Mouse (Mus musculus) T-helper 2 cell (primary cell): ENCODE measurements around the gene Mapk6.

Experiments
- in situ Hi-C: fragments of 300-600 bp; cut with MboI, MseI; formaldehyde crosslinking; loops from one replicate; pipeline ENCODE4 v1.15.1; 2025; ENCODE audit warnings: high pct_unique_total_duplicates

Mapk6 gene

GRCm38 (mm10) chr9:75409852-75410378, at the start of gene Mapk6:
TSS of gene Mapk6 (minus strand) at chr9:75410005.
- in situ Hi-C loops: no loop called here

DNA sequence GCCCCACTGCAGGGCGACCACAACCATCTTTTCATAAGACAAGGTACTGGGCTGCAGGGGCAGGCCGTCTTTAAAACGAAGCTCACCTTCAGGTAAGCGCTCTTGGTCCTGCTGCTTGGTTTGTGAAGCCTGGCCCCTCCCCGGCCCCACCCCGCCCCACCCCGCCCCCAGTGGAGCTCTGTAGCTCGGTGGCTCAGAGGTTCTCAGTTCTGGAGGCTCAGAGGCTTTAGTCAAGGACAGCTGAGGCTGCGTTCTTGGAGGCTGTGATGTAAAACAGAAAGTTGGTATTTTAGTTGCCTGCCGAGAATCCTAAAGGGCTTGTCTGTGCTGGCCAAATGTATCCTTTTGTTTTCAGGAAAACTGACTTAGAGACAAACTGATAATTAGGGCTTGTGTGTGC, 45.9 kb upstream of the Mapk6 start:
- in situ Hi-C loops: no loop called here

DNA sequence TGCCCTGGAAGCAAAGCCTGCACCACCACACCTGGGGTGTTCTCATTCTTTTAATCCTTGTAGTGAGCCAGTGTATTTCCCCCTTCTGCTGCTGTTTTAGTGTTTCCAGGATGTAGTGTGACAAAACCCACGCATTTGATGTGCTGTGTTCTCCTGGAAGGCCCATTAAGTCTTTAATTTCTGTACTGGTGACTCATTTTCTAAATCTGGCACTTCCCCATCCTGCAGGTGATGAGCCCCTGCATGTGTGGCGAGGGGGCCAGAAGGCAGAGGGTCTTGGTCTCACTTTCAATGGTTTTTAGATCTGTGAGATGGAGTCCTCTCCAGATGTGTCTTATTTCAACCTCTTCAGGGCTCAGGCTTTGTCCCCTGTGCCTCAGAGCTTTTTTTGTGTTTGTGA, 44.2 kb upstream of the Mapk6 start:
- in situ Hi-C loops: no loop called here

- in situ Hi-C loops: loop anchor here (10.0 kb wide), 1 partner anchor 393 kb away; no protein-coding TSS in a partner anchor
Observed at GRCm38 (mm10) chr9:75448021-75448420, 38.2 kb upstream of the Mapk6 start.

- in situ Hi-C loops: loop anchor here (10.0 kb wide), 1 partner anchor 392 kb away; no protein-coding TSS in a partner anchor
Observed at GRCm38 (mm10) chr9:75446574-75446973, 36.8 kb upstream of the Mapk6 start.

- in situ Hi-C loops: loop anchor here (5.0 to 10.0 kb wide), 2 partner anchors 48 to 390 kb away; no protein-coding TSS in a partner anchor
Observed at GRCm38 (mm10) chr9:75444981-75445380, 35.2 kb upstream of the Mapk6 start.

DNA sequence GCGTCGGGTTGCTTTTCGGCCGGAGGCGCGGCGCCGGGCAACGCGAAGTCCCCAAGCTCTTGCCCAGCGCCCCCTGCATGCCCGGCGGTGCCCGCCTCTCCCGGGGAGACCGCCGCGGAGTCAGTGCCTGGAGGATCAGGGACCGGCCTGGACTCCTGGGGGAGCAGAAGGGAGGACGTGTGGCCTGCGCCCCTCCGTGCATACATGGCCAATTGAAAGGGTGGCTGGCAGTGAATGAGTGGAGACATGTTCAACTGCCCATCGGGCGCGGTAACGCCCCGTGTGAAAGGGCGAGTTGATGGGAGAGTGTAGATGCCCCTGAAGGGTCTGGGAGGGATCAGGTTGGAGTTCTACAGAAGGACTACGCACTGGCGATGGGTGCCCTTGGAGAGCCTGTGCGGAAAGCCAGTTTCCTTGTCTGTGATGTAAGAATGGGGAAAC, 31.9 kb upstream of the Mapk6 start:
- in situ Hi-C loops: loop anchor here (5.0 to 10.0 kb wide), 2 partner anchors 44 to 387 kb away; no protein-coding TSS in a partner anchor

GRCm38 (mm10) chr9:75440796-75441666, 31.2 kb upstream of the Mapk6 start, which contains the start of gene Leo1:
TSS of gene Leo1 (plus strand) at chr9:75441524.
- in situ Hi-C loops: loop anchor here (5.0 to 10.0 kb wide), 2 partner anchors 44 to 386 kb away; no protein-coding TSS in a partner anchor

GRCm38 (mm10) chr9:75437653-75438385, 28.0 kb upstream of the Mapk6 start:
- in situ Hi-C loops: no loop called here

GRCm38 (mm10) chr9:75435918-75436317, 26.1 kb upstream of the Mapk6 start:
- in situ Hi-C loops: no loop called here

GRCm38 (mm10) chr9:75435291-75435690, 25.5 kb upstream of the Mapk6 start:
- in situ Hi-C loops: no loop called here

- in situ Hi-C loops: loop anchor here (5.0 kb wide), 1 partner anchor 73 kb away; no protein-coding TSS in a partner anchor
Observed at GRCm38 (mm10) chr9:75434872-75435271, 25.1 kb upstream of the Mapk6 start.

DNA sequence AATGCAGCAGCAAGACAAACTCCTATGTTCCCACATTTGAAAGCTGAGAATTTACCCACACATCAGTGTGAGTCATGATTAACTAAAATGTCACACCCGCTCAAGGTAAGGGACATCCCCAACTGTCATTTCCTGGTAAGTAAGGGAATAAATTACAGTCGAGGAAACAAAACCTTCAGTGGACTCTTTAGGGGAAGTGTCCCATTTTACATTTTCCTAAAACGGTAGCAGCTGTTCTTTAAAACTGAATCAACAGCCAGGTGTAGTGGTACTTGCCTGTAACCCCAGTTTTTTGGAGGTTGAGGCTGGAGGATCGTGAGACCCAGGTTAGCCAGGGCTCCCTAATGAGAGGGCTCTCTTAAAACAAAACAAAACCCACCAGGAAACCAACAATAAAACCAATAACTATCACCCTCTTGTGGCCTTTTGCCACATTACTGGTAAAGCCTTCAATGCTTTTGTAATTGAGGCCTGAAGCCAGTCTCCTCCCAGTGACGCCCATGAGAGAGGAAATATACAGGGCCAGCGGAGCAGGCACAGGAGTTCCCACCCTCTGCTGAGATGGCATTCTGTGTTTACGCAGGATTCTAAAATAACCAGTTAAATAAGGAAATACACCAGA, 24.5 kb upstream of the Mapk6 start:
- in situ Hi-C loops: loop anchor here (5.0 kb wide), 1 partner anchor 72 kb away; no protein-coding TSS in a partner anchor

DNA sequence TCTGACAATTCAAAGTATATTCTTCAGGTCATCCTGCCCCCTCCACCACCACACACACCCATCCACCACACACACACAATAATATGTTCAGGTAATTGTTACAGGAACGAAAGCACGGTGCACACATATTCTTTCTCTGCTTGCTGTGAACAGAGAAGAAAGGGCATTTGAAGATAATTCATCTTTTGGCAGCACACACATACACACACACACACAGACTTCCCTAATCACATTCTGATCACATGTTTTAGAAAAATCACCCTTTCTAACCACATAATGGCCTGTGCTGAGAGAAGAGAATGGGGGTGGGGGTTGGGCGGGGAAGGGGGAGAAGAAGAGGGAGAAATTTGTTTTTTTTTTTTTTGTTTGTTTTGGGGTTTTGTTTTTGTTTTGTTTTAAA, 22.9 kb upstream of the Mapk6 start:
- in situ Hi-C loops: loop anchor here (5.0 kb wide), 1 partner anchor 70 kb away; no protein-coding TSS in a partner anchor

DNA sequence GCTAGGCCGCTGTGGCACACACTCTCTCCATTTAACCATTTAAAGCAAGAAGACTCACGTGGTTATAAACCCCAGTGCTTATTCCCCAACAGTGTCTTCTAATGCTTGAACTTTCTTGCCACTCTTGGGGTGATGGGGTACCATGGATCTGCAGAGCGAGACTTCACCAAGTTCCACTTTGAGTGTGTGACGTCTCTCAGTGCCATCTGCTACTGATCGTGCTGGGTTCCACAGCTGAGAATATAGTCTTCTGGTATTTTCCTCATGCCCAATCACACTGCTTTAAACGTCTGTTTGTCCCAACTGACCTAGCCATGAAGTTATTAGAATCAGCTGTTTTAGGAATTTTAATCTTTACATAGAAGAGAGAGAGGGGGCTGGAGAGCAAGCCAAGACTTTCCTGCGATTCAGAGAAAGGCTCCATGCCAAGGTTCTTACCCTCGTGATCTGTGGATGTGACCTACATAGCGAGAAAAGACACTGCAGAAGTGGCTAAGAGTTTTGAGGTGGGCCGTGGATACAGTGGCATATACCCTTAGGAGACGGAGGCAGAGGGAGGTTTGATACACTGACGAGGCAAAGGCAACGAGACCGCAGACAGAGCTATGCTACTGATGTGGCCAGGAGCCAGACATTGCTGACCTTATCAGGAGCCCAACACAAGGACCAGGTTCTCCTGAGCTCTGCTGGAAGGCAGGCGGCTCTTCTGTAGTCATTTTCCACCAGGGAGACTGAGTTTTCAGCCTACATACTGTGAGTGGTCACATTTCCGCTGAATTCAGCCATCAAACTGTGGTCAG, 21.2 kb upstream of the Mapk6 start:
- in situ Hi-C loops: loop anchor here (5.0 kb wide), 1 partner anchor 69 kb away; no protein-coding TSS in a partner anchor

DNA sequence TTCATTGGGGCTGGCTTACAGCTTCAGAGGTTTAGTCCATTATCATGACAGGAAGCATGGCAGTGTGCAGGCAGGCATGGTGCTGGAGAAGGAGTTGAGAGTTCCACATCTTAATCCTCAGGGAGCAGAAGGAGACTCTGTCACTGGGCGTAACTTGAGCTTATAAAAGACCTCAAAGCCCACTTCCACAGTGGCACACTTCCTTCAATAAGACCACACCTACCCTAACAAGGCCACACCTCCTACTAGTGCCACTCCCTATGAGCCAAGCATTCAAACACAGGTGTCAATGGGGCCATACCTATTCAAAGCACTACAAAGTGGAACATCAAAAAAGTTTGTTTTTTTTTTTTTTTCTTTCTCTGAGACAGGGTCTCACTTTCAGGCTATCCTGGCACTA, 19.9 kb upstream of the Mapk6 start:
- in situ Hi-C loops: loop anchor here (5.0 kb wide), 1 partner anchor 67 kb away; no protein-coding TSS in a partner anchor

DNA sequence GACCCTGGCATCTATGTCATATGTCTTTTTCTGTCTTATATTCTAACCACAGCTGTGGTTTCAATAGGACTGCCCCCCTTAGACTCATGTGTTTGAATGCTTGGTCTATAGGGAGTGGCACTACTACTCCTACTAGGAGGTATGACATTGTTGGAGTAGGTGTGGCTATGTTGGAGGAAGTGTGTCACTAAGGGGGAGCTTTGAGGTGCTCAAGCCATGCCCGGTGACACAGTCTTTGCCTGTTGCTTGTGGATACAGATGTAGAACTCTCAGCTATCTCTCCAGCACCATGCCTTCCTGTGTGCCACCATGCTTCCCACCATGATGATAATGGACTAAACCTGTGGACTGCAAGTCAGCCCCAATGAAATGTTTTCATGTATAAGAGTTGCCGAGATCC, 19.2 kb upstream of the Mapk6 start:
- in situ Hi-C loops: no loop called here

- in situ Hi-C loops: no loop called here
Observed at GRCm38 (mm10) chr9:75428274-75428600, 18.4 kb upstream of the Mapk6 start.

DNA sequence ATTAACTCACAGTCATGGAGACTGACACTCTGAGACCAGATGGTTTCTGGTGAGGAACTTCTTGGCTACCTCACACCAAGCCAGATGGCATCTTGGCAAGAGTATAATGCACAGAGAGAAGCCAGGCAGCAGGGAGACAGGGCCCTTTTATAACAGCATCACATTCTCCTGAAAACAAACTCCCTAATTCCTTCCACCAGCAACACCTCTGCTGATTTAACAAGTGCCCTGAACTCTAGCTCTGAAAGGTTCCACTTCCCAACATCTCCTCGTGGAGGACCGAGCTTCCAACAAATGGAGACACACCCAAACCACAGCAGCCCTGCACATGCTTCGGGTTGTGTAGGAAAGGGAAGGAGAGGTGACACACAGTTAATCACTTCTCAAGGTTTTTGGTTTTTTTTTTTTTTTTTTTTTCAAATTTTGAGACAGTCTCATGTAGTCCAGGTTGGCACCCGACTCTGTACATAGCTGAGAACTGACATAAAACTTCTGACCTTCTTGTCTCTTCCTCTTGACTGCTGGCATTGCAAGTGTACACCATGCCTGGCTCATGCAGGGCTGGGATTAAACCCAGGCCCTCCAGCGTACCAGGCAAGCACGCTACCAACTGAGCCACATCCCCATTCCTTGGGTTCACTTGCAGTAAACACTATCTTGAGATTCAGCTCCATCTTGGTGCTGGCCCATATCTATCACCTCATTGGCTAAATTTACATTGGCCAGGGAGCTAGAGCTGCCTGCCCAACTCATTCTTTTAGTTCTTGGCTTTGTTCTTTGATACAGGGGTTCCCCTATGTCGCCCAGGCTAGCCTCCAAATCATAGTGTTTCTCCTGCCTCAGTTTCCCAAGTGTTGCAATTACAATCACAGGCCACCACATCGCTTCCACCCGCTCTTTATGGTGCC, 17.8 kb upstream of the Mapk6 start:
- in situ Hi-C loops: no loop called here
